Mouse (Mus musculus) CD4-positive, CD25-positive, alpha-beta regulatory T cell, adult 2 months (primary cell): ENCODE data around the gene Cyp2d26.
"Not testable (repeated sequence)": the region's sequence is repeated elsewhere in the genome, so short reads cannot be mapped to it uniquely, and the experiment has no call there.

Experiments used
- DNase-seq: peaks from one replicate; pipeline ENCODE4 v3.0.0-alpha.2; 2012; ENCODE audit warnings: low read depth, low spot score

Gene Cyp2d26

DNA sequence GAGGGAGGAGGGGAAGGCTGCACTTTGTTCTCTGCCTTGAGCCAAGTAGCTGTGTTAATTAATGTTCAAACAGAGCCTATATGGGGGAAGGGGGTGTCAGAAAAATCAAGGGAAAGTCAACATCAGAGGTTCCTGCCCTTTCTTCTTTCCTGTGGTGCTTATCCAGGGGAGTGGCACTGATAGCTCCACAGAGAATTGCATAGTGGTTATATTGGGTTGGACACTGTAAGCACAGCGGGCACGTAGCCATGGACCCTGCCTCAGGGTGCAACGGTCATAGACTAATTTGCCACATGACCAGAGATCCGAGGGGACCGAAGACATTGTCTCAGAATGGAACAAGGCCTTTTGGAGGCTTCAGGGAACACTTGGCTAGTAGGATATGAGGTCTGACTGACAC, at the start of gene Cyp2d26:
Gene Cyp2d26, minus strand, starts transcription at position 18 of the 400 bp plus-strand sequence.
- DNase-seq: no peak

DNA sequence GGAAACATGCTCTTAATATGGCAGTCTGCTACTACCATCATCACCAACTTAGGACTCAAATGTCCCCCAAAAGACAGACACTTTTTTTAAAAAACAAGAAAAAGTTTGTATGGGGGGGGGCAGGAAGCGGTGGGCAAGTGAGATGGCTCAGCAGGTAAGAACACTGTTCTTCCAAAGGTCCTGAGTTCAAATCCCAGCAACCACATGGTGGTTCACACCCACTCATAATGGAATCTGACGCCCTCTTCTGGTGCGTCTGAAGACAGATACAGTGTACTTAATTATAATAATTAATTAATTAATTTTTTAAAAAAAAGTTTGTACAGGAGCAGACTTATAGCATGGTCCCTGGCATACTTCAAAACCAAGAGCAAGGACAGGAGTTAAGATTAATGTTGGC, 45.1 kb upstream of the Cyp2d26 start:
- no peak for DNase-seq

DNA sequence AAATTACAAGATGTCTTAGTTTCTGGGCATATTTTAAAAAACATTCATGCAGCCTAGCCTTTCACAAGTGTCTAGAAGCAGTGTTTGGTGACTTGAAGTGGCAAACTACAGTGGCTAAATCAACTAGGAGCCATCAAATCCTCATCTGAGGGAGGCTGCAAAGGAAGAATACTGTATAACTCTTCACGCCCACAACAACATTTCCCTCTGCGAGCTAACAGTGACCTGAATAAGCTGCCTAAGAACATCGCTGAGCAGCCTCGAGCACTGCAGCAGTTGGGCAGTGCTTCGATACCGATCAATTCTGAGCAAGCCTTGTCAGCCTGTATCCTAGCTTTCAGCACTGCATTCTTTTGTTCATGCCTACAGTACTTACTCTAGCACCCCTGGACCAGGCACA, 35.8 kb upstream of the Cyp2d26 start:
- no peak for DNase-seq

DNA sequence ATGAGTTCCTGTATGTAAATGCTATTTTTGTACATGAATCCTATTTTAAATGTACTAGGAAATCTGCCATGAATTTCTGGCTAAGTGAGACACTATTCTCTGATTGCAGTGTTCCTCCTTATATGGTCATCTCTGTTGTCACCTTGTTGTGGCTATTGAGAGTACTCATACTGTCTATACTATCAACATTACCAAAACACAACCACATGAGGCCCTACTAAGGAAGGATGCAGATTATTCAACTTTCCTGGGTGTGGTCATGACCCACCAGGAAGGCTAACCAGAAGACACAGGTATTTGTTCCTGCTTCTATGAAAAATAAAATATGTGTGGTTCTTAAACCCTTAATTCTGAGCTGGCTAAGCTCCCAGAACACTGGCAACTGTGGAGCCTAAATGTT, 31.8 kb upstream of the Cyp2d26 start:
- DNase-seq: no peak

DNA sequence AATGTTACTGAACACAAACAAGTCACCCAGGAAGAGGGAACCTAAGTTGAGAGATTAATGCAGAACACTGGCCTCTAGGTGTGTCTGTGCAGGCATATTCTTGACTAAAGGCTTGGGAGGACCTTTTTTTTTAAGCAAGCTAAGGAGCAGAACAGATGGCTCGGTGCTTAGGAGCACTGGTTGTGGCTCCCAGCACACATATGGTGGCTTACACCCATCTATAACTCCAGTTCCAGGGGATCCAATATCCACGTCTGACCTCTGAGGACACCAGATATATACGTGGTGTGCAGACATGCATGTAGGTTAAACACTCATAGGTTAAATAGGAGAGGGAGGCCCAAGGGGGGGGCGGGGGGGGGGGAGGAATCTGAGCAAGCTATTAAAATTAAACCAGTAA, 28.3 kb upstream of the Cyp2d26 start:
- DNase-seq: no peak

DNA sequence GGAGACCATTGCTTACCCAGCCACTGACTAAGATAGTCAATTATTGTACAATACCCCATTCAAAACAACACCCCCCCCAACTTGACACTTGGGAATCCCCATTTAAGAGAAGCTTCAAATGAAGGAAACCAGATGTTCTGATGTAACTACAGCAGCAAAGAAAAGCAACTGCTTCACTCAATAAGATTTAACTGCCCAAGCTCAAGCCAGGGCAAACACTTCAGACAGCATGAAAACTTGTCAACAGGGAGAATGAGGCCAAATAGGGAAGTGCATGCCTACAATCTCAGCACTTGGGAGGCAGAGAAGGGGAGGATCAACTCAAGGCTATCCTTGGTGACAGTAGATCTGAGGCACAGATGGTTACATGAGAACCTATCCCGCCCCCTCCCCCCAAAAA, 27.6 kb upstream of the Cyp2d26 start:
- no peak for DNase-seq

DNA sequence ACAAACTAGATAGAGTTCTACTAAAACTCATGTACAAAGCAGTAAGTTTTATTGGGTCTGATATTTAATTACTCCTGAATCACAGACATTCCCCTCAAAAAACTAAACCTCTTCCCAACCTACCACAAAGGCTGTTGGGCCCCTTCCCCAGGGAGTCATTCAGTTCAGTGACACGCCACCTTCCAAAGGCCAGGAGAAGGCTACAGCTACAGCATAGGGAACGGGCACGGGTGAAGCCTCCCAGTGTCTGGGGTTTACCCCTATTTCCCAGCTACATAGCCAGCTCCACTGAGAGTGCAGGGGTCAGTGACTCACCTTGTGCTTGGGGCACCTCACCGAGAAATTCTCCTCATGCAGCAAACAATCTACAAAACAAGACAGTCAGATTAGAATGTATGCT, 21.2 kb upstream of the Cyp2d26 start:
- DNase-seq: no peak

DNA sequence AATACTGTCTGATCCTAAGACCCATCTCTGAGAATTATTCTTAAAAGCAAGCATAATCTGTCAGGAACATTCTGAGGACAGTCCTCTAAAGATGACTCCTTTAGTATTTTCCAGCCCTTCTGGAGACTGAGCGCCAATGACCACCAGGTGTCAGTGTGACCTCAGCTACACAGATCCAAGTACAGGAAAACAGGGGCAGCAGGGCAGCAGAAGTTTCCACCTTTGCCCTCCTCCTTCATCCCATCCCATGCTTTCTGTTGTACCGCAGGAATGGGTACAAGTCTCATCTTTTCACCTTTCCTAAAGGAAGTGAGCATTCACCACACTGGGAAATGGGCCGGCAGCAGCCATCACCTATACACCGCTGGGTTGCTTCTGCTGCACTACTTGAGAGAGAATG, 20.7 kb upstream of the Cyp2d26 start:
- DNase-seq: peak; percentile 76

DNA sequence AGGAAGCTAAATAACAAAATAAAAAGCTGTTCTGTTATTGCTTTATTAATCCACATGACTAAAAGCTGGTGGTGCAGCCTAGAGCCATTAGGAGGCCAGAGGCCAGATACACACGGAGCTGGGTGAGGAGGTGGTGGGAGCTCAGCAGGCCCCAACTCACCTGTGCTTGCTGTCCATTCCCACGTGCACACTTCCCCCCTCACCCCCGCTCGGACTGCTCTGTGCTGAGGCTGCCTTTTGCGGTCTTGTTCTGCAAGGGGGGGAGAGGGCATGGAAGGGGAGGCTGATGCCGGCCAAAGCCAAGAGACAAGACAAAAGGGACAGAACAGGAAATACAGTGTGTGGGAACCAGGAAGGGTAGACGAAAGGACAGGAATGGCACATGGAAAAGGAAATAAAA, 20.2 kb upstream of the Cyp2d26 start:
- DNase-seq: no peak

DNA sequence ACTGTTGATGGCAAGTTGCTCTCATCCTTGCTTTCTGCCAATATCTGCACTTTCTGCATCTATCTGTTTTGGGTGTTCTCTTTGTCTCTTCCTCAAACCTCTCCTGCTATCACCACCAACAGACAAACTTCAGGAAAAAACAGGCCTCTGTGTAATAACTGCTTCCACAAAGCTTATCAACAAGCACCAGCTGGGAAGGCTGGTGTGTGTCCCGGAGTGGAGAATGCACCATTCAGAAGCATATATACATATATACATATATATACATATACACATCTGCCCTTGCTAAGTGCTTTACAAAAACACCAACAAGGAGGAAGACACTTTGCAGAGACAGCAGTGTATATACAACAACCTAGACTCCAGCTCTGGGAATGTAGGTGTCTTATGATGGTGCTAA, 16.5 kb upstream of the Cyp2d26 start:
- DNase-seq: no peak

DNA sequence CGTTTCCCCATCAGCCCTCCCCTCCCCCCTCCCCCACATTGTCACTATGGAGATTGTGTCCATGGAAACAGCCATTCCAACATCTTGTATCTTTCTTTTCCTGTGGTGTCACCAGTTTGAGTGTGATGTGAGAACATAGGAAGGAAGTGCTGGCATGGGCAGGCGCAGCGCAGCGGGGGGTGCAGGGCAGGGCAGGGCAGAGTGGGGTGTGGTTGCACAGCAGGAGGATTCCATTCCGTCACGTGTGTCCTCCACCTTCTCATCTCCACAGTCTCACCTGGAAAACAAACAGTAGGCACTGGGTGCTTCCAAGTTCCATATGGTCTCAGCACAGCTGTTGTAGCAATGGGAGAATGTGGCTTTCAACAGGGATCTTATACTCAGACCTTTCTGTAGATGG, 15.4 kb upstream of the Cyp2d26 start:
- no peak for DNase-seq

DNA sequence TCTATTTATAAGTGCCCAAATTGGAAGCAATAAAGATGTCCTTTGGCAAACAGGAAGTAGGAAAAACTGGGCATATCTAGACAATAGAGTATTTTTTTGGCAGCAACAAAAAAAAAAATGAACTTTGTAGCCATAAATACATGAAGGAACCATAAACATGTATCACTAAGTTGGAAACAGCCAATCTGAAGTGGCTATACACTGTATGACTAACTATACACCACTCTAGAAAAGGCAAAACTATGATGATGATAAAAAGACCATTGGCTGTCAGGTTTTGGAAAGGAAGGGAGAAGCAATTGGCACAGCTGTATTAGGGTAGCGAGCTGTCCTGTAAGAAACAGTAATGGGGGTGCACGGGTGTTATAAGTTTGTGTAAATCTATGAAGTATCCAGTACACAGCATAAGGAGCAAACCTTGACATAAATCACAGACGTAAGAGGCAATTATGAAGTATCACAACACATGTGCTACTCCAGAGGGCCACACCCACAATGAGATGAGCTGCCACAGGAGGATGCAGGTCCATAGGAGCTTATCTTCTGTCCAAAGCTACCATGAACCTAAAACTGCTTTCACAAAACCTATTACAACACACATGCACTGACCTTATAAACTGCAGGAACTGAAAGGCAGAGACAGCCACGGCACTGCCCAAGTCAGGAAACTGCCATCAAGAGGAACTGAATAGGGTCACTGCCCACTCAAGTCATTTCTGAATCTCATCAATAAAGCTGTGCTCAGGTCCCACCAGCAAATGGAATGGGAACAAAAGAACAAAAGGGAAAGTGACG, 13.1 kb upstream of the Cyp2d26 start:
- no peak for DNase-seq

DNA sequence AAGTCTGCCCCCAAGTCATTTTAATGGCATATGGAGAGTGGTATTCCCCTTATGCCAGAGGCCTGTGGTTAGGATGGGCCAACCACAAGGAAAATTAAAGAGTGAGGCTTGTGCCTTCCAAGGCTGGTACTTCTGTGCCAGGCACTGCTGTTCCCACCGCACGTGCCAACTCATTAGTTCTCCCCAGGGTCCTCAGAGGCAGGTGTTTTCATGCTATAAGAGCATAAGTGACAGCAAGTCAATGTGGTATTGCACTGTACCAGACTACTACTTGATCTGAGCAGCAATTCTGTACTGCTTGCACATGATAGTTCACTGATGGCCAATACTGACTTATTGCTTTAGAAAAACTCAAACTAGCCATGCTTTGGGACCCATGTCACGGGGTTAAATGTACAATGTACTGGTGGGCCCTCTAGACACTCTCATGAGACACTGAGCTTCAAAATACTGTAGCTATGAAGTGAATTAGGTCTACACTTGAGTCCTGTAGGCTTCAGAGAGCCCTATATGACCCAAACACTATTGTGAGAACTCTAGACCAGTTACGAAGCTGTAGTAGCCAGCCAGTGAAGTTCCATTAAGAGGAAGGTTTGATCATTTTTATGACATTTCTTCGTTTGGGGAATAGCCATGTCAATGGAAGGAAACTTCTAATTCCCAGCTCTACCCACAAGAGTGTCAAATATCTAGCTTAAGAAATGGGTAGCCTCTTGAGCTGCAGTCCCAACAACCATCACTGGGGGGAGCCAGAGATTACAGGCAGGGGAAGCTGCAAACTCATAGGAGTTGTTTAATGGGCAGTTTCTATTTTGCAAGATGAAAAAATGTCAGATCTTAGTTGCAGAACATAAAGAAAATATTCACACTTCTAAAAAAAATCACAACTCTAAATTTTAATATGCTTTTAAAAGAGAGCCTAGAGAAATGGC, 10.9 kb upstream of the Cyp2d26 start:
- DNase-seq: peak; percentile 83

DNA sequence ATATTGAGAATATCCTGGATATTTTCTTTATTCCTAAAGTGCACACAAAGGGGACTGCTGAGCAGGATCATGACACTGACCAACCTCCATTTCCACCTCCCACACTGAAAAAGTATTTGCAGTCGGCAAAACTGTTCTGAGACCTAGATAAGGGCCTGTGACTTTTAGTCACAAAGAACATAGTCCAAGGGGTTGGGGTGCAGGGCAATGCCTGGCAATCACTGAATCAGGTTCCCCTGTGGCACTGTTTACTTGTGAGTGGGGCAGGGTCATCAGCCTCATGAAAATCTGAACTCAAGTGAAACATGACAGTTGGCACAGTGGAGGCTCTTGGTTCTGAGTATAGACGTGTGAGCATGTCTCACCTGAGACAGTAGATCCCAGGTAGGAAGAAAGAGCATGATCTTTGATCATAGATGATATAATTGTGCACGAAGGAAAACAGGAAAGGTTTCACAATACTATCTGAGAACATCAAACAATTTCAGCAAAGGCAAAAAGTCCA, 1.9 kb upstream of the Cyp2d26 start:
- no peak for DNase-seq

DNA sequence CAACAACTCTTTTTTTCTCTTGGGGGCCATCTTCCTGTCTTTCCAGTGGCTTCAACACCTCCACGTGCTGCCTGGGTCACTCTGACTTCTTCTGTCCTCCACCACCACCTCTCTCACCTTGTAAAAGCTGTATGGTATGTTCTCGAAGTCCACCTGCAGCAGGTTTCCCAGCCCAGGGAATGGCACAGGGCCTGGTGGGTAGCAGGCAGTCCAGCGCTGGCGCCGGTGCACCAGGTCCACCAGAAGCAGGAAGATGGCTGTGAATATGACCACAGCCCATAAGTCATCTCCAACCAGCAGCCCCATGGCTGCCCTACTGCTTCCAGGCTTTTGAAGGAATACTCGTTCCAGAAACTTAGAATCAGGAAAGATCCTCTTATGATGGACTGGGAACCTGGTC, 226 bp downstream of the Cyp2d26 start:
- DNase-seq: no peak

DNA sequence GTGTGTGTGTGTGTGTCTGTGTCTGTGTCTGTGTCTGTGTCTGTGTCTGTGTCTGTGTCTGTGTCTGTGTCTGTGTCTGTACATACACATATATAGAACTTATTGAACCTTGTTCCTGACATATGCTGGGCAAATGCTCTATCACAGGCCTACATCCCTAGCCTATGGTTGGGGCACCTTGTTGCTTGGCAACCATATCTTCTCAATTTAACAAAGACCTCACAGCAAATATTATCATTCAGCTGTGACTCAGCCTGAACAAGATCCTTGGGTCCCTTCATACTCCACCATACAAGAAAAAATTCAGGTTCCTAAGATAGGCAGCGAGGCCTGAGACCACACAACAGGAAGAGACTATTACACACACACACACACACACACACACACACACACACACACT, 640 bp downstream of the Cyp2d26 start:
- DNase-seq: no peak

DNA sequence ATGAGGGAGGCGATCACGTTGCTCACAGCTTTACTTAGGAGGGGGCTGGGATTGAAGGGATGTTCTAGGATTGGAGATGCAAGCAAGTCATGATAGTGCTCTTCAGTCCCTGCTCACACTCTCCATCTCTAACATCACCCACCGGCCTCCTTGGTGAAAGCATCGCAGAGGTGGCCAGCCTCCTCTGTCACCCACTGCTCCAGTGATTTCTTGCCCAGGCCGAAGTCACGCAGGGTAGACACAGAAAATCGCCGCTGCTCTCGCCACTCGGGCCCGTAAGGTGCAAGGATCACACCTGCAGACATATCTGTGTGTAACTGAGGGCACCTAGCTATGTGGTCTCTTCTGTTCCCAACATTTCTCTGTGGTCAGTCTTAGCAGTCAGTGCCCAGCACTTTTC, 1.5 kb downstream of the Cyp2d26 start:
- no peak for DNase-seq

DNA sequence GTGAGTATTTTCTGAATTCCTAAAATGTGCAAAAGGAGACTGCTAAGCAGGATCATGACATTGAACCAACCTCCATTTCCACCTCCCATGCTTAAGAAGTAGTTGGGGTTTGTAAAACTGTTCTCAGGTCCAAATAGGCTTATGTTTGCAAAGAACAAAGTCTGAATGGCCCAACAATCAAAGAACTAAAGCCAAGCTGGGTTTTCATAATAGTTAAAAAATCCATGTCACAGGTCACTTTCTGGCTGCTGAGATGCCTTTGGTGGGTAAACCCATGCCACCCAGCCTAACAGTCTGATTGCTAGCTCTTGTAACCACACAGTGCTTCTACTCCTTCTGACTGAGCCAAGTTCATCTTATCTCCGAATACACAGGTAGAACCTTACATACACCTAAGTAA, 9.5 kb downstream of the Cyp2d26 start:
- DNase-seq: no peak

DNA sequence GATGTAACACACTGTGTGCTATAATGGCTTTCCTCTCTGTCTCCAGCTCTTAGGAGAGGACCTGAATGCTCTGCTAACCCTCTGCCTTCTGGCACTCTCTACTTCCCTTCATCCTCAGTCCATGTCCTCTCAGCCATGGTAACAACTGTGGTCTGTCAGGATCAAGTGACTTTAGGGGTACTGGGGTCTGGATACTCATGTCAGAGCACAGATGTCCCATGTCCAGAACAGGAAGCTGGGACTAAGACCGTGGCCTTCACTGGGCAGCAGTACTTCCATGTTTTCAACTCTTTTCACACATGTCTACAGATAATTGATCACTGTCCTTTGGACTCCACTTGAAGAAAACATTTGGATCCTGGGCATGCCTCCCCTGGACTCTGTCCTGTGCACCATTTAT, 10.3 kb downstream of the Cyp2d26 start:
- DNase-seq: no peak

DNA sequence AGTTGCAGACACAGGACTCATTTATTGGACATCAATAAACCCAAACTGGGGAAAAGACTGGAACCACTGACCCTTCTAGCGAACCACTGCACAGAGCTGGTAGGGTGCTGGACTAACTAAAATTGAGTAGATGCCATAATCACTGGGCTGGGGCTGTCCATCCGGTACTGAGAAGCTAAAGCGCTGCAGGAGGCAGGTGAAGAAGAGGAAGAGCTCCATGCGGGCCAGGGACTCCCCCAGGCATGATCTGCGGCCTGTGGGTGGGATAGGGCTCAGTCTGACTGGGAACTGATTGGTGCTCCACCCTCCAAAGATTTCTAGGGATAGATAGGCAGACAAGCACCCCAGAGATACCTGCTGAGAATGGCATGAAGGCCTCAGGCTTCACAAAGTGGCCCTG, 16.2 kb downstream of the Cyp2d26 start:
- not testable (repeated sequence) for DNase-seq

DNA sequence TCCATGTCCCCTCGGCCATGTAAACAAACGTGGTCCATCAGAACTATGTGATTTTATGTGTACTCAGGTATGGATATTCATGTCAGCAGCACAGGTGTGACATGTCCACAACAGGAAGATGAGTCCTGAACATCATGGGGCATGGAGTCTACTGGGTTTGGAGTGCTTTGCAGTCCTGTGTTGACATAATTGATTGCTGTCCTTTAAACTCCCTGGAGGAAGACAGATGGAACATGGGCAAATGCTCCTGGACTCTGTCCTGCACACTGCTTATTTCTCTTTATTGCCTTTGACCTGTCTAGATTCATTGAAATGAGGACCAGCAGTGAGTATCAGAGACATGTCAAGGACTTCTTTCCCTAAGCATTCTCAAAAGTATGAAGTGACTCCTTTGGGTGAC, 28.2 kb downstream of the Cyp2d26 start:
- DNase-seq: no peak

DNA sequence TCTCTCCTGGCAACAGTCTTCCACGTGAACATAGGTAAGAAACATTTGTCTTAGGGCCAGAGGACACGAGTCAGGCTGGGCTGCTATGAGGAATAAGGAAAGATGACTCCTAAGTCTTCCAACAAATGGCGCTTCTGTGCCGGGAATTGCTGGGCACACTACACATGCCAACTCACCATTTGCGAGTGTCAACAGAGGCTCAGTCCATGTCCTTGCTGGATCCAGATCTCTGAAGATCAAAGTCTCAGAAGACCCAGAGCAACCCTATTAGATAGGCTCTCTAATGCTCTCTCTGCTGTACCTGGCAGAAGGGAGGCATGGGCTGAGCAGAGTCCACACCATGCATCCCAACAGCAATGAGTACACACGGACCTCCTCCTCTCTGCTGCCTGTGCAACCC, 29.2 kb downstream of the Cyp2d26 start:
- no peak for DNase-seq
